Mouse (Mus musculus) embryonic facial prominence, embryonic 14.5 days (tissue): Measurements from ENCODE around the gene Slc4a10. TPM values are rescaled to one million over a fixed set of nuclear protein-coding genes. Genes with fewer than 3 reads are reported as not detected.
A peak's percentile ranks its signal among the peaks of the same experiment; 100 is the strongest.
"Not testable (repeated sequence)": the region's sequence is repeated elsewhere in the genome, so short reads cannot be mapped to it uniquely, and the experiment has no call there.

Source experiments
- ATAC-seq: fragments of 200-750 bp; cut with Nextera tagmentation; 2 replicates; pipeline ENCODE4 v1.8.0; 2017; ENCODE audit warnings: low read depth, moderate number of reproducible peaks, moderate TSS enrichment
- DNase-seq: peaks from one replicate; pipeline ENCODE4 v3.0.0-alpha.2; 2015; ENCODE audit warnings: low spot score
- H3K27ac ChIP-seq: fragments of 300-500 bp; sonication (generic); replicated peaks from 2 replicates; pipeline ENCODE4 v1.5.1; 2014; ENCODE audit warnings: low read depth, mild to moderate bottlenecking, low read length, moderate library complexity
- H3K27me3 ChIP-seq: fragments of 300-500 bp; sonication (generic); replicated peaks from 2 replicates; pipeline ENCODE4 v1.6.1; 2014; ENCODE audit warnings: low read length; ENCODE audit not compliant: control insufficient read depth, insufficient read depth
- H3K36me3 ChIP-seq: fragments of 300-500 bp; sonication (generic); 2 replicates; pipeline ENCODE4 v1.6.1; 2014; ENCODE audit warnings: low read length, mixed read lengths; ENCODE audit not compliant: control insufficient read depth, insufficient read depth
- H3K4me1 ChIP-seq: fragments of 300-500 bp; sonication (generic); 2 replicates; pipeline ENCODE4 v1.6.1; 2014; ENCODE audit warnings: antibody characterized with exemption, low read length; ENCODE audit not compliant: control insufficient read depth, insufficient read depth
- H3K4me2 ChIP-seq: fragments of 300-500 bp; sonication (generic); 2 replicates; pipeline ENCODE4 v1.6.1; 2014; ENCODE audit warnings: low read depth, mild to moderate bottlenecking, low read length, moderate library complexity, mixed read lengths
- H3K4me3 ChIP-seq: fragments of 300-500 bp; sonication (generic); 2 replicates; pipeline ENCODE4 v1.5.1; 2014; ENCODE audit warnings: low read depth, mild to moderate bottlenecking, low read length
- H3K9ac ChIP-seq: fragments of 300-500 bp; sonication (generic); 2 replicates; pipeline ENCODE4 v1.6.1; 2014; ENCODE audit warnings: low read depth, mild to moderate bottlenecking, low read length, moderate library complexity, mixed read lengths
- H3K9me3 ChIP-seq: fragments of 300-500 bp; sonication (generic); 2 replicates; pipeline ENCODE4 v1.6.1; 2016; ENCODE audit warnings: low read length; ENCODE audit not compliant: control insufficient read depth
- WGBS: fragments of 180-500 bp; shearing (Covaris S2); extraction: QIAGEN DNeasy Blood & Tissue Kit; methylation state at CpG from one replicate; pipeline ENCODE4 v1.1.7; 2014; 5-methylcytosine and 5-hydroxymethylcytosine counted together
- polyA plus RNA-seq: library from polyadenylated mRNA; unstranded; fragments of >200 nt; fragmentation: Nextera tagmentation; extraction: Ambion mirVana; gene quantifications from 2 replicates; pipeline ENCODE4 v1.2.1, GENCODE M21; 2014

Gene Slc4a10
- polyA plus RNA-seq: 0.63 and 1.7 TPM in 2 replicates

DNA sequence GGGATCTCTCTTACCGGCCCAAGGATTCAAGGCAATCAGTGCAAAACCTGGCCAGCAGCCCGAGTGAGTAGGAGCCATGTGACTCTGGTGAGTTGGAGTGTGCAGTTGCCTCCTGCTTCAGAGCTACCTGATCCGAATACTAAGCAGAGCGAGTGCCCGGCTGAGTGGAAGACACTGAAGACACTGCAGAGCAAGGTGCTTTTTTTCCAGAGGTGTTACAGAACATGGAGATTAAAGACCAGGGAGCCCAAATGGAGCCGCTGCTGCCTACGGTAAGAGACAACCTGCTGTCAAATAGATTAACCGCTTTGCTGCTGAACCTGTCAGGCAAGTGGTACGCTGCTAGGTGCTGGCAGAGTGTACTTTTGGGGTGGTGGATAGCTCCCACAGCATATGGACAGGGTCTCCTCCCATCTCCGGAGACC, at the start of gene Slc4a10:
Slc4a10 (plus strand) TSS at position 42 of the 425 bp plus-strand sequence.
- peaks cover 13% of the 10 kb centered on the region; the same call in 1 of the 2 replicates for H3K27me3 ChIP-seq
- peak within 1 kb of the TSS; percentile 51 for H3K4me3 ChIP-seq
- H3K36me3 ChIP-seq: no peaks in the 10 kb centered on the region
- ATAC-seq (peak; percentile 26; the same call in 1 of the 2 replicates), DNase-seq (peak; percentile 11)
- WGBS: 8% methylated on average over 10 of the region's 10 CpGs
- peak within 1 kb of the TSS; percentile 64; the same call in 1 of the 2 replicates for H3K9ac ChIP-seq
- 0 out of 2 replicates have a peak, but pooled peaks cover 3% of the 10 kb centered on the region for H3K4me1 ChIP-seq
- H3K27ac ChIP-seq: no peak within 1 kb of the TSS
- H3K9me3 ChIP-seq: no peaks in the 10 kb centered on the region
- peak within 1 kb of the TSS; percentile 79 for H3K4me2 ChIP-seq

DNA sequence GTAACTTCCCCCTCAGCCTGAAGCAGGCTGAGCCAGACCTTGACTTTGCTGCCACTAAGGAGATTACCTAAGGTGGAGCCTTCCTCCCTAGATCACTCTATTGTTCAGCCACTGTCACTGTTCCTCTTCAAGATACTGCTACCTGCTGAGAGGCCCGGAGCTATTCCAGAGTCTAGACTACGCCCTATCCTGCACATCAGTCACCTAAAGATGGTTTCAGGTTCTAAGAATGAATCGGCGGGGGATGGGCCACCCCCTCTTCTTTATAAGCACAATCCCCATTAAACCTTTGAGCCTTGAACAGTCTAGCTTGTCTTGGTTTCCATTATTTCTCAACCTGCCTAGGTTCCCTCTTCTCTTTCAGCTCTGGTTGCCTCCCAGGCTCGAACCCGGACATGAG, 45.0 kb upstream of the Slc4a10 start:
- DNase-seq, H3K27me3 ChIP-seq, H3K36me3 ChIP-seq, H3K27ac ChIP-seq, H3K9me3 ChIP-seq, H3K4me2 ChIP-seq, H3K4me3 ChIP-seq, H3K9ac ChIP-seq, H3K4me1 ChIP-seq, ATAC-seq: not testable (repeated sequence)
- 90% methylated on average over 6 of the region's 6 CpGs for WGBS

DNA sequence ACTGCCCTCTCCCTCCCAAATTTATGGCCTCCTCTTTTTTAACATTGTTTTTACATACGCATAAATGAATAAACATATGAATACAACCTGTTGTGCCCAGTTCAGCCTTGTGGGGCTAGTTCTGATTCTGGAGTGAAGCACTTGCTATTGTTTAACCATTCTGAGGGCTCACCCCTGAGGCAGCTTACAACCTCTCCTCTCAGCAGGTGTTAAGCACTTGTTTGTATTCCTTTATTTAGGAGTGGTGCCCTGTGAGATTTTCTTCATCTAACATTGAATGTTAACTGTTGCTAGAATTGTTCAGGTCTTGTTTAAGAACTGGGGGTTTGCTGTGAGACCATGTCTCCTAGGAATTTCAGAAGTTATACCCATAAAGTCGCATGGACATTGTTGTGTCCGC, 28.1 kb upstream of the Slc4a10 start:
- 55% methylated on average over 3 of the region's 3 CpGs for WGBS
- DNase-seq (no peak), ATAC-seq (no peak)
- H3K27me3 ChIP-seq: no peaks in the 10 kb centered on the region
- H3K4me1 ChIP-seq: no peaks in the 10 kb centered on the region
- H3K4me3 ChIP-seq: no peak overlapping the region
- H3K27ac ChIP-seq: no peak overlapping the region
- H3K9ac ChIP-seq: no peak overlapping the region
- H3K4me2 ChIP-seq: no peak overlapping the region
- no peaks in the 10 kb centered on the region for H3K9me3 ChIP-seq
- no peaks in the 10 kb centered on the region for H3K36me3 ChIP-seq

DNA sequence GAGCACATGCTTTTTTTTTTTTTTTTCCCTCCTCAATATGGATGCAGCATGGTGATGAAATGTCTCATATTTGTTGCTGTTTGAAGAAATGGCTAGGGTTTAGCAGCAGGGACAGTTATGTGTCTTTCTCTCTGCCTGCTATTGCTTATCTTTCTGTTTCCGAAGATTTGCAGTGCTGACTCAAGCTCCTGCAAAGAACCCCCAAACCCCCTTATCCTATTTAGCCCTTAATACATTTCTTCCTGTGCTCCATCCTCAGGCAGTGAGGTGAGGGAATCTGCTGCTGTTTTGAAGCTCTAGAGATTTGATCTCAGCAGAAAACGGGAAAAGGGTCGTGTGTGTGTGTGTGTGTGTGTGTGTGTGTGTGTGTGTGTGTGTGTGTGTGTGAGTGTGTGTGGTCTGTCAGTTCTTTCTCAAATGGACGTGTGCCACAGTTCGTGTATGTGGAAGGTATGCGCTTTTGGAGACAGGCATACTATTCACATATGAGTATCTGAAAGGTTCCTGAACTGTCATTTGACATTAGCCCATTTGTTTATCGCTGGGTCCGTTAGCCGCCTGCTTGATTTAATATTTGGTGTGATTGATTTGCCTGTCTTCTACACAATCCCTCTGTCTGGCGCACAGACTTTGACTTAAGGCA, 720 bp downstream of the Slc4a10 start:
- H3K4me3 ChIP-seq: peak overlapping the region; percentile 51
- H3K9ac ChIP-seq: peak overlapping the region; percentile 64
- no peak overlapping the region for H3K27ac ChIP-seq
- ATAC-seq: no peak
- H3K27me3 ChIP-seq: peaks cover 13% of the 10 kb centered on the region; the same call in 1 of the 2 replicates
- WGBS: 8% methylated on average over 10 of the region's 10 CpGs
- H3K36me3 ChIP-seq: no peaks in the 10 kb centered on the region
- H3K9me3 ChIP-seq: no peaks in the 10 kb centered on the region
- DNase-seq: no peak
- 0 out of 2 replicates have a peak, but pooled peaks cover 3% of the 10 kb centered on the region for H3K4me1 ChIP-seq
- H3K4me2 ChIP-seq: peak overlapping the region; percentile 79

DNA sequence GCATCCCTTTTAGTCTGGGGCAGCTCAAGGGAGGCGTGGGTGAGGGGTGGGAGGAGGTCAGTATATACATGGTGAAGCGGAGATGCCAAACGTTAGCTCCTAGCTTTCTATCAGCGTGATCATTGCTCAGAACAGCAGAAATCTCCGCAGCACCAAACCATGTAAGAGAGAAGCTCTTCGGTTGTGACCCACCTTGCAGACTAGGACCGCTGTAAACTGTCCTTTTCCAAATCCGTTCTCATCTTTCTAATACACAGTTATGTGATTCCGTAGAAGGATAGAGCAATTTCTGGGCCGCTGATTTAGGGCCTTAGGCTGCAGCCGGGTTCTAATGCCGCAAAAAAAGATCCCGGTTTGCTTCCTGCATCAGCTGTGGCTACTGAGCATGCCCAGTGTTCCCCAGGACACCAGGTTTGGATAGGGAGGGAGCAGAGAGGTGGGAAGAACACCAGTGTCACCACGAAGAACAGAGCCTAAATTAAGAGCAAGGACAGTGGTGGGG, 1.3 kb downstream of the Slc4a10 start:
- peak; percentile 44 for DNase-seq
- Histone ChIP-seq H3K27ac (no peak overlapping the region), H3K9me3 (no peaks in the 10 kb centered on the region), H3K4me2 (peak overlapping the region; percentile 79), H3K9ac (peak overlapping the region; percentile 64), H3K36me3 (no peaks in the 10 kb centered on the region), H3K4me3 (peak overlapping the region; percentile 51), H3K27me3 (peaks cover 13% of the 10 kb centered on the region; the same call in 1 of the 2 replicates), H3K4me1 (0 out of 2 replicates have a peak, but pooled peaks cover 3% of the 10 kb centered on the region)
- ATAC-seq: peak; percentile 79
- under 1% methylated on average over 14 of the region's 14 CpGs for WGBS

DNA sequence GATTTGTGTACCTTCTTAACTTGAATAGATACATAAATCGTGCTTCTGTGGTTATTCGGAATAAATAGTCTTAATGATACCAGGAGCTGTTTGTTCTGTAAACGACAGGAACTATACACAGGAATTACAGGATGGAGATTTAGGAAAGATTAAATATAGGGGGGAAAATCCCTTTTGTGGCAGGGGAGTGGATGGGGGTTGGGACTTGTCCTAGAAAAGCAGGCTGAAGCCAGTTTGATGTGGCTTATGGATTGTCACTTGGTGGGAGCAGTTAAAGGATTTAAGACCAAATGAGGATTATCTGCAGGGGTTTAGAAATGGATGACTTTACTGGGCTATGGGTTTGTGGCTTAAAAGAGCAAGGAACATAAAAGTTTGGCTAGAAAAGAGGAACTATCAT, 1.9 kb downstream of the Slc4a10 start:
- 0 out of 2 replicates have a peak, but pooled peaks cover 3% of the 10 kb centered on the region for H3K4me1 ChIP-seq
- DNase-seq (peak; percentile 3), ATAC-seq (no peak)
- peaks cover 13% of the 10 kb centered on the region; the same call in 1 of the 2 replicates for H3K27me3 ChIP-seq
- no peak overlapping the region for H3K27ac ChIP-seq
- 12% methylated on average over 3 of the region's 3 CpGs for WGBS
- no peak overlapping the region for H3K9ac ChIP-seq
- peak overlapping the region; percentile 79 for H3K4me2 ChIP-seq
- no peaks in the 10 kb centered on the region for H3K36me3 ChIP-seq
- no peaks in the 10 kb centered on the region for H3K9me3 ChIP-seq
- H3K4me3 ChIP-seq: peak overlapping the region; percentile 51

DNA sequence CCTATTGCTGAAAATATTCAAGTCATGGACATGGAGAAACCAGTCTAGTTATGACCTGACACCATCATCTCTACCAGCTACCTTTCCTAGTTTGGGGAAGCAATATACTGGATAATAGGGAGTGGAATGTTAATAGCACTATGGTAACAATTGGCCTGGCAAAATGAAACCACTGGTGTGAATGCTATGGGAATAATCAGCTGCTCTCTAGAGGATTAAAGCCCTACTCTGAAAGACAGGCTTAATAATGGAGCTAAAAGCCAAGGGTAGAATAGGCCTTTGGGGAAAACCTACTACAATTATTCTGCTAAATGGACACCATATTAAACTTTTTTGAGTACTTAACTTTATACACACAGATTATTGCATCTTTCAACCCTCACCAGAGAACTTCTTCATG, 30.2 kb downstream of the Slc4a10 start:
- H3K4me3 ChIP-seq: no peak overlapping the region
- no peak overlapping the region for H3K4me2 ChIP-seq
- peak; percentile 11 for DNase-seq
- H3K9me3 ChIP-seq: no peaks in the 10 kb centered on the region
- no peaks in the 10 kb centered on the region for H3K36me3 ChIP-seq
- H3K27me3 ChIP-seq: no peaks in the 10 kb centered on the region
- no peak; the same call in 1 of the 2 replicates for ATAC-seq
- no peak overlapping the region for H3K27ac ChIP-seq
- no peaks in the 10 kb centered on the region for H3K4me1 ChIP-seq
- no peak overlapping the region for H3K9ac ChIP-seq

DNA sequence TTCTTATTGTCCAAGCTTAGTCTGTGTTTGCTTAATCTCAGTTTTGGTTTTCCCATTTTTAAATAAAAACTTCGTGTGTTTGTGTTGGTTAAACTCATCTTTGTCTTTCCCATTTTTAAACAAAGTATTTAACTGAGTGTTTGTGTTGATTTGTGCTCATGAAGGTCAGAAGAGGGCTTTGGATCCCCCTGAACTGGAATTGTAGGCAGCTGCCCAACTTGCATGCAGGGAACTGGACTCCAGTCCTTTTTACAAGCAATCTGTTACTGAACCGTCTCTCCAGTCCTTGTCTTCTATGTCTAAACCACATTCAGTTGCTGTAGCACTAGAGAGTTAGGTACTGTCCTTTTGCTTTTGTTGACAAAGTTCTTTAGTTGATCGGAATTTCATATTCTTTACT, 41.3 kb downstream of the Slc4a10 start:
- no peak overlapping the region for H3K9ac ChIP-seq
- no peaks in the 10 kb centered on the region for H3K9me3 ChIP-seq
- H3K27me3 ChIP-seq: no peaks in the 10 kb centered on the region
- no peak overlapping the region for H3K4me2 ChIP-seq
- H3K4me3 ChIP-seq: no peak overlapping the region
- ATAC-seq (no peak), DNase-seq (no peak)
- 72% methylated on average over 3 of the region's 3 CpGs for WGBS
- H3K36me3 ChIP-seq: no peaks in the 10 kb centered on the region
- no peaks in the 10 kb centered on the region for H3K4me1 ChIP-seq
- H3K27ac ChIP-seq: no peak overlapping the region

DNA sequence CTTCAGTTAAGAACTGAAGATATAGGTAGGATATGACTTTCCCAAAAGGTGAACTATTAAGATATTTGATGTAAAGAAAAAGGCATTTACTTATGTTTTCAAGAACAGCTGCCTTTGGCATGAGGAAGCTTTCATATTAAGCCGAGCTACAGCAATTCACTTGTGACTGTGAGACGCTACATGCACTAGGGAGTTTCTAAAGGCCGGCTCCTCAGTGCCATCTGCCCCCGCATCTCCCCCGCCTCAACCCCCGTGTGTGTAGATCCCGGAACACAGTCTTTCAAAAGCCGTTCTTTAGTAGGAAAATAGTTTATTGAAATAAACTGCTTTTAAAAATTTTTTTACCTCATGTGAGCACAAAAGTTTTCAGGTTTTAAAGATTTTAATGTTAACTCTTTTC, 42.5 kb downstream of the Slc4a10 start:
- no peak overlapping the region for H3K4me3 ChIP-seq
- ATAC-seq: no peak
- 69% methylated on average over 8 of the region's 8 CpGs for WGBS

More for the DNA sequence above, 42.5 kb downstream of the Slc4a10 start:
- Histone ChIP-seq H3K9me3 (no peaks in the 10 kb centered on the region), H3K36me3 (no peaks in the 10 kb centered on the region), H3K27me3 (no peaks in the 10 kb centered on the region), H3K4me1 (no peaks in the 10 kb centered on the region), H3K9ac (no peak overlapping the region), H3K4me2 (no peak overlapping the region), H3K27ac (no peak overlapping the region)
- DNase-seq: no peak
